ENCODE assay signal across 26 mouse cellular contexts in genomic region chr12:50066394-50066793, GRCm38 (mm10).
DNase-seq lines count a peak whose midpoint lies in the region; ATAC-seq lines count a peak whose summit lies in the region.
"Had no signal": no experiment of that assay in that cellular context is flagged by ENCODE, and none has a peak within 500 bp of the region (broad histone marks: within the 10 kb centered on the region; RNA-seq: fewer than 3 reads in every experiment).

No protein-coding gene starts in this region.

- H3K36me3 ChIP-seq in midbrain, embryonic 16.5 days (ENCODE audit: control insufficient read depth, insufficient read depth, low read length), result no peaks in the 10 kb centered on the region
- H3K36me3 ChIP-seq: embryonic facial prominence, embryonic 10.5 days; embryonic facial prominence, embryonic 12.5 days; forebrain, embryonic 10.5 days; forebrain, embryonic 12.5 days; G1E had no signal

- no peaks in the 10 kb centered on the region for H3K27me3 ChIP-seq in midbrain, embryonic 16.5 days (ENCODE audit: control insufficient read depth, insufficient read depth, low read depth, low read length)
- H3K27me3 ChIP-seq: CH12.LX; embryonic facial prominence, embryonic 12.5 days; forebrain, embryonic 12.5 days; Patski had no signal

- DNase-seq in 3134 (ENCODE audit: extremely low read depth, insufficient read length, low spot score) (peak; percentile 1), 3T3-L1 (ENCODE audit: low read depth, low spot score) (peak; percentile 39)
- DNase-seq in Muller cell, postnatal 12 days (ENCODE audit: inconsistent ontology term), result peak; percentile 17
- DNase-seq in fibroblast of lung, adult 2 months (ENCODE audit: low read depth), result peak; percentile 3
- DNase-seq in thymus, adult 18-20 months, result no peak
- DNase-seq in frontal cortex, postnatal 14 days (ENCODE audit: low spot score in 2 of 2), result no peak
- DNase-seq: adrenal gland, adult 8-10 months; adrenal gland, postnatal 14 days; adrenal gland, postnatal 36 days; cerebellum, adult 11-12 months; cerebellum, adult 2 months; cerebellum, adult 9-10 months; cerebellum, postnatal 10 days; cerebellum, postnatal 25 days had no signal

- no peak overlapping the region for H3K4me2 ChIP-seq in midbrain, embryonic 16.5 days (ENCODE audit: low read length)
- H3K4me2 ChIP-seq: embryonic facial prominence, embryonic 12.5 days; forebrain, embryonic 12.5 days had no signal

- H3K9ac ChIP-seq in midbrain, embryonic 16.5 days (ENCODE audit: low read depth, low read length), result no peak overlapping the region
- H3K9ac ChIP-seq: embryonic facial prominence, embryonic 12.5 days; forebrain, embryonic 12.5 days had no signal

- WGBS in midbrain, embryonic 16.5 days, result 97% methylated on average over 4 of the region's 4 CpGs

- ATAC-seq in megakaryocyte-erythroid progenitor cell, adult 5-6 weeks (replicated peaks; ENCODE audit: low FRiP score, low TSS enrichment, poor library complexity, severe bottlenecking), result no peak
- ATAC-seq in midbrain, embryonic 16.5 days, result no peak
- ATAC-seq: activated CD4-positive, CD25-positive, alpha-beta regulatory T cell, adult 4 months; CD4-positive, CD25-positive, alpha-beta regulatory T cell, adult 4 months; forebrain, embryonic 14.5 days; Patski had no signal

- H3K9me3 ChIP-seq in midbrain, embryonic 16.5 days (replicated peaks; ENCODE audit: control insufficient read depth, low read length, poor library complexity, severe bottlenecking), result no peaks in the 10 kb centered on the region
- H3K9me3 ChIP-seq: embryonic facial prominence, embryonic 10.5 days; embryonic facial prominence, embryonic 12.5 days; forebrain, embryonic 10.5 days; forebrain, embryonic 12.5 days; G1E had no signal

- H3K4me1 ChIP-seq in midbrain, embryonic 16.5 days (ENCODE audit: control insufficient read depth, insufficient read depth, low read length), result no peaks in the 10 kb centered on the region
- H3K4me1 ChIP-seq: embryonic facial prominence, embryonic 10.5 days; embryonic facial prominence, embryonic 12.5 days; forebrain, embryonic 10.5 days; forebrain, embryonic 12.5 days had no signal

- no peak overlapping the region for H3K4me3 ChIP-seq in midbrain, embryonic 16.5 days (ENCODE audit: low read depth, low read length)
- H3K4me3 ChIP-seq: embryonic facial prominence, embryonic 10.5 days; embryonic facial prominence, embryonic 12.5 days; forebrain, embryonic 10.5 days; forebrain, embryonic 12.5 days had no signal

- H3K27ac ChIP-seq in midbrain, embryonic 16.5 days (ENCODE audit: low read length), result no peak overlapping the region
- H3K27ac ChIP-seq: embryonic facial prominence, embryonic 10.5 days; embryonic facial prominence, embryonic 12.5 days; forebrain, embryonic 10.5 days; forebrain, embryonic 12.5 days had no signal

Comparison
In these comparisons a context has a peak if more than half of its experiments do, and no peak if none do; other contexts are left out.
1. DNase-seq: peak in 3134 (single experiment), 3T3-L1 (single experiment), Muller cell, postnatal 12 days (single experiment) and fibroblast of lung, adult 2 months (single experiment); none in thymus, adult 18-20 months (0 of 2) and frontal cortex, postnatal 14 days (0 of 2).